Mouse (Mus musculus) small intestine, adult 2 months (tissue): ENCODE results near the gene Mxra7.

Experiments used
- CTCF ChIP-seq: fragments of 200-500 bp; IDR thresholded peaks from 2 replicates; pipeline ENCODE4 v1.5.1; 2012; ENCODE audit warnings: low read depth, mild to moderate bottlenecking, control low read depth, inconsistent platforms, low read length, moderate library complexity, mixed read lengths; ENCODE audit not compliant: insufficient replicate concordance, insufficient read length; ENCODE audit errors: extremely low read depth
- POLR2A ChIP-seq: fragments of 200-500 bp; IDR thresholded peaks from 2 replicates; pipeline ENCODE4 v1.6.1; 2012; ENCODE audit warnings: low read depth, mild to moderate bottlenecking, control low read depth, inconsistent platforms, low read length, moderate library complexity

DNA sequence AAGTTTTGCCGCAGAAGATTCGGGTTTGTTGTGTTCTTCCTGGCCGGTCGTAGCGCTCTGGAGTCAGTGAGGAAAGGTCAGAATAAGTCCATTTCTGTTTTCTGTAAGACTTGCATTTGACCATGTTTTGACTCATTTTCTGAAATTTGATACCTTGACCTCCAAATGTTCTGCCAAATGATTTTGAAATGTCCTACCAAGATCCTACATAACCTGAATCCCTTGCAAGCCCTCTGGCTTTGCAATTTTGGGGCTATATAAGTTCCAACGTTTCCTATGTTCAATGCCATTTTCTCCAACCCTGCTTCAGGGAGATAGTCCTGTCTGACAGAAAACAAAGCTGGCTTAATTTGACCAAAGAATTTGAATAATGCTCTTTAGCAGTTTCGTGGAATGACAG, 63.5 kb downstream of the Mxra7 start:
- TF ChIP-seq CTCF (no peak), POLR2A (no peak)
